Mouse (Mus musculus): ENCODE measurements at regions not wholly inside any gene's neighbourhood (a gene's known extent, or its start where the extent isn't known, plus 50 kb on each side); places are given as distances from the start of the nearest gene placed in this dataset.

DNA sequence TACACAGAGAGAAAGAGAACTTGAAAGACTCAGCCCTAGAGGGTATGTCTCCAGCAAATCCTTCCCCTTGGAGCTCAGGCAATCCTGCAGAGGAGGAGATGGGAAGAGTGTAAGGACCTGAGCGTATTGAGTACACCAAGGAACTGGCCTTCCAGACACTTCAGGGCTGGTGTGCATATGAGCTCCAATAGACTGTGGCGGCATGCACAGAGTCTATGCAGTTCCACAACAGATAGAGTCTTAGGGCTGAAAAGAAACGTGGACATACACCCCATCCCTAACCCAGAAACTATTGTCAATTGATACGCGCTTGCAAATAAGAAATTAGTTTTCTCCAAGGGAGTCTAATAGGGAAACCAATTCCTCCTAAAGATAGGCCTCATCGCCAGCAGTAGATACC lies 130.6 kb upstream of the Lpp start:
- TF ChIP-seq CTCF (IDR thresholded peaks at IDR 0.05; ENCODE audit: borderline replicate concordance, insufficient read depth, low read length) = no peak
- no peak for TF ChIP-seq POLR2A (IDR thresholded peaks at IDR 0.05; ENCODE audit: low read depth, low read length)

Measured in embryonic fibroblast, embryonic 13.5 days (primary cell).